Mouse (Mus musculus) lung, adult 2 months (tissue): ENCODE results near the gene Tpp1. TPM values are rescaled to one million over a fixed set of nuclear protein-coding genes. Genes with fewer than 3 reads are reported as not detected.

Source experiments
- DNase-seq: peaks from one replicate; pipeline ENCODE4 v3.0.0; 2022
- H3K4me1 ChIP-seq: fragments of 200-500 bp; 2 replicates; pipeline ENCODE4 v1.6.1; 2011; ENCODE audit warnings: low read length; ENCODE audit not compliant: control insufficient read depth, insufficient read depth
- H3K4me3 ChIP-seq: fragments of 200-500 bp; replicated peaks from 2 replicates; pipeline ENCODE3; 2011; ENCODE audit warnings: low read depth, mild to moderate bottlenecking, control low read depth, low read length; ENCODE audit errors: extremely low read depth
- CTCF ChIP-seq: fragments of 200-500 bp; IDR thresholded peaks from 2 replicates; pipeline ENCODE4 v1.5.1; 2011; ENCODE audit warnings: mild to moderate bottlenecking, low read length, control low read depth; ENCODE audit not compliant: insufficient read depth
- POLR2A ChIP-seq: fragments of 200-500 bp; IDR thresholded peaks from 2 replicates; pipeline ENCODE4 v1.6.1; 2011; ENCODE audit warnings: low read depth, mild to moderate bottlenecking, control low read depth, low read length, borderline replicate concordance; ENCODE audit errors: extremely low read depth
- WGBS: fragments of 180-500 bp; shearing (Covaris S2); methylation state at CpG from one replicate; pipeline ENCODE4 v1.1.7; 2018; 5-methylcytosine and 5-hydroxymethylcytosine counted together
- polyA plus RNA-seq: library from polyadenylated mRNA; depleted of rRNA; stranded (reverse); fragments of >200 nt; gene quantifications from 2 replicates; pipeline ENCODE4 v1.2.3, GENCODE M21; 2012

Gene Tpp1
- polyA plus RNA-seq, 1 experiment, result 187 TPM

DNA sequence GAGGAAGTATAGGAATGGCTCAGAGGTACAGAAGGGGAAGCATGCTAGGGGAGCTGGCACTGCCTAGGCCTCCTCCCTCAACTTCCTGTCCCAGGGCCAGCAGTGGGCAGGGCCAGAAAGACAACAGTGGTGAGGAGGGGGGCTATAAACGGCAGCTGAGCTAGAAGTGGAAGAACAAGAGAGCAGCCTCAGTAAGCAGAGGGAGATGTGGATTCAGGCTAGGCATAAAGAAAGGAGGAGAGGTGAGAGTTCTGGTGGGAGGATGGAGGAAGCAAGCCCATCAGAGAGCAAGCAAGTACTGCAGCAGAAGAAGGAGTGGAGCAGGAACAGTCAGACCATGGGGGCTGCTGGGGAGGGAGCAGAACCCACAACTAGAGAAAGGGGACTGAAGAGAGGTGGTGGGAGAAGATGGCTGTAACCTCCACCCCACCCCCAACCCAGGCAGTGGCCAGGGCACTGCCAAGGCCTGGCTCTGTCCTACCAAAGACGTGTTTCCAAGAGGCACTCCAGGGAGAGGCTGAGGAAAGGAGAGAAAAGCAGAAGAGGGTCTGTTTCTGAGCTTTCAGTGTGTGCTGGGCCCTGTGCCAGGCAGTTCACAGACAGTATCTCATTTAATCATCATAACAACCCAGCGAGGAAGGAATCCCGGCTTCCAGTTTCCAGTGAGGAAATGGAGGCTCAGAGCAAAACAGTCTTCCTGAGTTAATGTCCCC lies 26.7 kb upstream of the Tpp1 start:
- peak; percentile 27 for DNase-seq
- H3K4me1 ChIP-seq, result peaks cover 18% of the 10 kb centered on the region
- TF ChIP-seq CTCF (no peak), POLR2A (no peak)
- no peak overlapping the region for H3K4me3 ChIP-seq
- 18% methylated on average over 4 of the region's 4 CpGs for WGBS

- peaks cover 18% of the 10 kb centered on the region for H3K4me1 ChIP-seq
These were observed 25.9 kb upstream of the Tpp1 start for GRCm38 (mm10) chr7:105777797-105778552.

GRCm38 (mm10) chr7:105777316-105777715 lies 25.3 kb upstream of the Tpp1 start:
- no peak for DNase-seq
- WGBS, result 86% methylated on average over 1 of the region's 1 CpGs

More at GRCm38 (mm10) chr7:105777797-105778552, 25.9 kb upstream of the Tpp1 start:
- no peak overlapping the region for H3K4me3 ChIP-seq
- 27% methylated on average over 13 of the region's 13 CpGs for WGBS
- TF ChIP-seq POLR2A (no peak), CTCF (no peak)
- DNase-seq, result no peak

DNA sequence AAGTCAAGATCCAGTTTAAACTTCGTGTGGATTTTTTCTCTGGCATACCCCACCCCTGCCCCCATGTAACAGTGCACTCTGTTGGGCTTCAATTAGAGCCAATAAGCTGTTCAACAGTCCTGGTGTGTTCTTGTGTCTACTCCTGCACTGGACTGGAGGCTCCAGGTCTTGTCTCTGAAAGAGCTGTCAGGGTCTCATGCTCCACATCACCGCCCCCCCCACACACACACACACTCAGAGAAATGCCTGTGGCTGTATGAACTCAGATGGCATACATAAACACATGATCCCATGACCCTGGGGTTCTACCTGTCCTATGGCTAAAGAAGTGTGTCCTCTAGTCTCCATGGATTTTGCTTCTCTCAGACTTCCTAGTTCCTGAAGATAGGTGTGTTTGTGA lies 24.0 kb upstream of the Tpp1 start:
- no peak overlapping the region for H3K4me3 ChIP-seq
- WGBS, result 85% methylated on average over 2 of the region's 2 CpGs
- peaks cover 18% of the 10 kb centered on the region for H3K4me1 ChIP-seq
- no peak for DNase-seq
- TF ChIP-seq CTCF (no peak), POLR2A (no peak)

More at GRCm38 (mm10) chr7:105777316-105777715, 25.3 kb upstream of the Tpp1 start:
- no peak for TF ChIP-seq CTCF
- TF ChIP-seq POLR2A, result no peak
- no peak overlapping the region for H3K4me3 ChIP-seq
- peaks cover 18% of the 10 kb centered on the region for H3K4me1 ChIP-seq

- Histone ChIP-seq H3K4me3 (no peak overlapping the region), H3K4me1 (peaks cover 18% of the 10 kb centered on the region)
- TF ChIP-seq CTCF (no peak), POLR2A (no peak)
- 69% methylated on average over 8 of the region's 8 CpGs for WGBS
- no peak for DNase-seq
These were observed 22.6 kb upstream of the Tpp1 start for GRCm38 (mm10) chr7:105774661-105775060.

DNA sequence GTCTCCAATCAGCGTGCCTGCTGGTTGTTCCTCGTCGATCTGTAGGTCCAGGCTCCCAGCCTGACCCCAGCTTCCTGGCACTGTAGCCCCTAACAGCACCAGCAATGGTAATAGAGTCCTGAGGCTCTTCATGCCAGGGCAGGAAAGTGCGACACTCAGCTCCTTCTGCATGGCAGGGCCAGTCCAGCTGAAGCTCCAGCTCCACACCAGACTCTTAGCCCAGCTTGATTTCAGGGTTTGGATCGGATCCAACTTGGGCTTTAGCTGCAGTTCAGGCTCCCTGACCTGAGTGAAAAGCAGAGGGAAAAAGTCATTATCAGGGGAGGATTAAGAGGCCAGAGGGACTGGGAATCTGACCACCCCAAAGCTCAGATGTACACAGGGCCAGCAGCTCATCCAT lies 21.0 kb upstream of the Tpp1 start:
- TF ChIP-seq POLR2A (no peak), CTCF (no peak)
- DNase-seq, result no peak
- peaks cover 7% of the 10 kb centered on the region for H3K4me1 ChIP-seq
- WGBS, result 72% methylated on average over 5 of the region's 5 CpGs
- no peak overlapping the region for H3K4me3 ChIP-seq

- TF ChIP-seq CTCF (no peak), POLR2A (no peak)
- WGBS, result 93% methylated on average over 15 of the region's 15 CpGs
- peaks cover 9% of the 10 kb centered on the region for H3K4me1 ChIP-seq
- H3K4me3 ChIP-seq, result no peak overlapping the region
- no peak for DNase-seq
These were observed 20.3 kb upstream of the Tpp1 start for GRCm38 (mm10) chr7:105772331-105772730.

DNA sequence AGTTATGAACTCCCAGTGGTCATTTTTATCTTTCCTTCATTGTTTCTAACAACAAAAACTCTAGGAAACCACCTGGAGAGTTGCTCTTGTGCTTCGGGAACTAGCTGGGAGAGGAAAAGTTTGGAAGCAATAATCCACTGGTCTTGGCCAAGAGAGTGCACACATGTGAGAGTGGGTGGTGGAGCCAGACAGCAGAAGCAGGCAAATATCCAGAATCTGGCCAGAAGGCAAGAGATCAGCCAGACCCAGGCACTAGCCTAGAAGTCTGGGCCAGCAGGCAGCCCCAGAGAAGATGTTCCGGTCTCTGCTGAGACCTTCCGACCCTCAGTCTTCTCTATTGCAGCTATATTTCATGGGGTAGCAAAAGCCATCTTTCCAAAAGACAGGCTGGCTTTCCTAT lies 17.9 kb upstream of the Tpp1 start:
- Histone ChIP-seq H3K4me1 (peaks cover 9% of the 10 kb centered on the region), H3K4me3 (no peak overlapping the region)
- no peak for DNase-seq
- TF ChIP-seq CTCF, result no peak
- WGBS, result 74% methylated on average over 3 of the region's 3 CpGs

DNA sequence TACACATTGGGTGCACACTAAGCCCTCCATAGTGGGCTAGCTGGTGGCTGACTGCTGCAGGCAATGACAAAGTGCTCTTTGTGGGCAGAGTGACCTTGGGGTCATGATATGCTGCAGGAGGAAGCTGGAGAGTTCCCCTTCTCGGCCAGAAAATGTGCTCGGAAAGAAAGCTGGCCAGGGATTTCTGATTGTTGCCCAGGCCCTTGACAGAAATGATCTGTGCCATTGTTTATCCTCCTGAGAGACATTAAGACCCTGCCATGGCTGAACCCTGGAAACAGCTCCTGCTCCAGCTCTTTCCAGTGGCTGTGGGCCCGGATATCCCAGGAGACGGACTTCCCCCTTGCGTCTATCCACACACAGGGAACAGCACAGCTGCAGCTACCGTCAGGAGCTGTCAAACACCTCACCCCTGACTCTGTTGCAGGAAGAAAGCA lies 15.7 kb upstream of the Tpp1 start:
- Histone ChIP-seq H3K4me1 (peaks cover 9% of the 10 kb centered on the region), H3K4me3 (no peak overlapping the region)
- no peak for DNase-seq
- TF ChIP-seq POLR2A, result no peak
- no peak for TF ChIP-seq CTCF
- 19% methylated on average over 6 of the region's 6 CpGs for WGBS

DNA sequence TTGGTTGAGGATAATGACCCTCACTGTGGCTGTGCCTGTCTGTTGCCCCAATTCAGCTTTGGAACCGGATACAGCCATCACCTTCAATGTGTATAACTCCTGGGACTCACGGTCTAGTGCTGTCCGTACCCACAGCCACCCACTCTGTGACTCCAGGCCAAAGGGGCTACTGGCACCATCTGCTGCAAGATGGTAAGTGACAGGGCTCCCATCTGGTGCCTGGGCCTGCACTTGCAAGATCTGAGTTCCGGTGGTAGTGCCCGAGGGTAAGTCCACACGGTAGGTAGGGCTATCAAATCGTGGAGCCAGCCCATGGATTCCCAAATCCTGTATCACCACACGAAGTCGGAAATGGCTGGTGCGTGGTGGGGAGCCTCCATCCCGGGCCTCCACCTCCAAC lies 12.3 kb upstream of the Tpp1 start:
- DNase-seq, result no peak
- TF ChIP-seq CTCF (no peak), POLR2A (no peak)
- H3K4me1 ChIP-seq, result peaks cover 9% of the 10 kb centered on the region
- WGBS, result 94% methylated on average over 11 of the region's 11 CpGs
- H3K4me3 ChIP-seq, result no peak overlapping the region
